Mouse (Mus musculus) left cerebral cortex, adult 8-10 months (tissue): ENCODE measurements at regions not wholly inside any gene's neighbourhood (a gene's known extent, or its start where the extent isn't known, plus 50 kb on each side); places are given as distances from the start of the nearest gene placed in this dataset.

Experiments
- DNase-seq, 2 experiments: peaks; one replicate each; pipeline ENCODE4 v3.0.0; 2022; ENCODE audit warnings: low spot score in 2 of 2

- DNase-seq, result no peak
Observed at GRCm38 (mm10) chr4:153227680-153228420, 254.8 kb downstream of the Ajap1 start.

GRCm38 (mm10) chr4:153224618-153225177 is 257.9 kb downstream of the Ajap1 start:
- DNase-seq, result no peak

- DNase-seq, result no peak
Observed at GRCm38 (mm10) chr4:153223019-153223418, 259.6 kb downstream of the Ajap1 start.

DNA sequence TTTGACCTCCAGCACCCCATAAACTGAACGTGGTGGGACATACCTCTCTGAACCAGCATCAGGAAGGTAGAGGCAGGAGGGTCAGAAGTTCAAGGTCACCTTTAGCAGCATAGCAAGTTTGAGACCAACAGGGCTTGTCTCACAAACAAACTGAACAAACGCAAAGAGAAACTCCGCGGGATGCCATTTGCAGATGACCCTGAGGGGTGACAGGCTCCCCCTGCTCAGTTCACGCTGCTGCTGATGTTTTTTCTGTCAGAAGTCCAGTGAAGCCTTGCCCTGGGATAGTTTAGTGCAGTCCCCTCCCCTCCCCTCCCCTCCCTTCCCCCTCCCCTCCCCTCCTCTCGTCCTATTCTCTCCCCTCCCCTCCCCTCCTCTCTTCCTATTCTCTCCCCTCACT is 262.1 kb downstream of the Ajap1 start:
- DNase-seq, result no peak

- no peak for DNase-seq
Observed at GRCm38 (mm10) chr4:153220074-153220473, 262.5 kb downstream of the Ajap1 start.

DNA sequence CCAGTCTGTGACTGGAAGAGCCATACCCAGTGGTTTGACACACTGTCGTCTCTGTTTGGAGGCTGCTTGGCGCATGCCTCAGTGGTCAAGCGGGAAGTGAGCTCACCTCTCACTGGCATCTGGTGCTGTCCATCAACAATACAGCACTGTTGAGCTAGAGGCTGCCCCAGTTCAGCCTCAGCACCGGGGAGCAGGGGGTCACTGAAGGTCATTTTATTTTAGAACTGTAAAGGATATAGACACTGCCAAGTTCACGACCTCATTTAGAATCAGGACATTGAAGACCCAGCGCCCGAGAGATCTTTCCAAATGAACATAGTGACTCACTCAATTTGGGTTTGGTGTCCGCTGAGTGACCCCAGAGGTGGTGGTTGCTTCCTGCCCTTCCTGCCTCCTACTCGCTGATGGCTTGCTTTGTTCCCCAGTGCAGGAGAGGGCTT is 265.1 kb downstream of the Ajap1 start:
- DNase-seq, result peak in 1 of 2 experiments; percentile 48

DNA sequence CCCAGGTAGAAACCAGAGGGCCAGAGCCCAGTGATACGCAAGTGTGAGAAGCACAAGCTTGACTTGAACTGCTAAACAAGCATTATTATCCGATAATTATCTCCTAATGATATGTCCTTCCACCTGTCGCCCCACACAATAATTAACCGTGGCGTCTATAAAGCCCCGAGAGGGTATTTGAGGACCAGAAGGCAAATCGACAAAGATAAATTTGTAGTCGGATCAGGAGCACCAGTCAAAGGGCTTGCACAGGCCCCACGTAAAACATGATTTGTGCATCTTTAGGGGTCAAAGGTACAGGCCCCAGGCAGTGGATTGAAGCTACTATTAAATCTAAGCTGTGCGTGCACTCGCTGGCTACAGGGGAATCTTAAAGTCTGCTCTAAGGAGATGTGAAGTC is 270.5 kb downstream of the Ajap1 start:
- no peak for DNase-seq

DNA sequence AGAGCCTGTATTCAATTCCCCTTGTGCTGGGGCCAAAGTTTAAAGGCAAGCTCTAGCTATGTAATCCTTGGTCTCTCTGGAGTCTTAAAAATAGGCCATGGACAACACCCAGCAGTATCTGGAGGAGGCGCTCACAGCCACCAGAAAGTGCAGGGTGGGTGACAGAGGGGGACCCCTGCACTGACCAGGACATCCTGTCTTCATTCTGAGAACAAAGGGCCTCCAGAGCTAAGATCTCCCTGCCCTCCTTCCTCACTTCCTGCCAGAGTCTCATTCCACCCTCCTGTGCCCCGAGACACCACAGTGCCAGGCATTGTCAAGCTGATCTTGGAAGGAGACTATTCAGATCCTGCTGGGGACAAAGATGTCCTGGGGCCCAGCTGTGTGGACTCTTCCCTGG is 273.8 kb downstream of the Ajap1 start:
- no peak for DNase-seq

DNA sequence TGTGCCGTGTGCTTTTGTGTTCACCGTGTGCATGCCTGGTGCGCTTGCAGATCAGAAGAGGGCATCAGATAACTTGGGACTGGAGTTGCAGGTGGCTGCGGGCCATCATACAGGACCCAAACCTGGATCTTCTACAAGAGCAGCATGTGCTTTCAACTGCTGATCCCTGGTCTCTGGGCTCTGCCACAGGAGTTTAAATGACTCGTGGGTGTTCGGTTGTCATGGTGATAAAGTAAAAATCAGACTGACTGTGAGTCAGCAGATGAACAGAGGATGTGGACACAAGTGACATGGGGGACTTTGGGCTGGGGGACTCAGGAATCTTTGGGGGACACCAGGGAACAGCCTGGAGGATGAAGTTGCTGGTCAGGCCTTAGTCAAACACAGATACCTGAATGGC is 274.4 kb downstream of the Ajap1 start:
- DNase-seq, result no peak

DNA sequence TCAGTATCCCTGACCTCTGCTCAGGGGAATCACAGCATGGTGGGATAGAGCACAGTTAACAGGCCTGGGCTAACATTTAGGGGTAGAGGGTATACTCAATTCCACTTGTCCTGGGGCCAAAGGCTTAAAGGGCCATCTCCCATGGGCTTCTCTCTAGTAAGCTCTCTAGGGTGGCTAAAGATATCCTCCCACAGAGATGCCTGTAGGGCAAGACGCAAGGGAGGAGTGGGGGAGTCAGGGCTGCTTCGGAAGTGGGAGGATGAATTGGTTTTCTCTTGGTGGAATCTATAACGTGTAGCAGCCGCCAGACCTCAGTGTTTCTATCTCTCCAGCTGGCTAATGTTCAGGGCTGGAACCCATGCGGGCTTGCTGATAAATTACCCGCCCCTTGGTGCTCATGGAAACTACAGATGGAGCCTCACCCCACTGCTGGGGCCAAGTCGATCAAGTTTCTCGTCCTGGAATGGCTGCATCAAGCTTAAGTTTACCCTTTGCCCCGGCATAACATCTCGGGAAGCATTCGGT is 275.0 kb downstream of the Ajap1 start:
- no peak for DNase-seq

DNA sequence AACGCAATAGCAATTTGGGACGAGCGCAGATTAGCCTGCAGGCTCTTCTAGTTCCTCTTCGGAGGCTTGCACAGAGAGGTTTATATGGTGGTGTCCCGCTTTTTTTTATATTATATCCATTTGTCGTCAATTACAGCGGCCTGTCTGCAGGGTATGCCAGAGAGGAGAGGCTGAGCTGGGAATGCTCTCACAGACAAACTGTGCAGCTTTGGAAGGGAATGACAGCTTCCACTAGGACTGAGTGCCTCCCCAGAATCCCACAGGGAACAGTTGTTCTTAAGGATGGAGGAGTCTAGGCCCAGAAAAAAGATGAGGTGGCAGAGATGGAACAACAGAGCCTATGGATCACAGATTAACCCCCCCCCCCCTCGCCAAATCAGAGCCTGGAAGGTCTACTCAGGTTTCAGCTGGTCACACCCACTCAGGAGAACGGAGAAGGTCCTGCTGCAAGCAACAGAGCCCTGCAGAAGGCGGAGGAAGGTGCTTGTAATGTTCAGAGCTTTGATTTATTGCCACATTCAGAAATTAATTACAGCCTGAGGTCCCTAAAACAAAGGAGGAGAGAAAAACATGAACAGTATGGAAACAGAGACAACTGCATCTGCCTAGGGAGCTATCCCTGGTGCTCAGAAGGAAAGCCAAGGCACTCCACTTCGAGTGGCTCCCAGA is 275.7 kb downstream of the Ajap1 start:
- no peak for DNase-seq

- no peak for DNase-seq
Observed at GRCm38 (mm10) chr4:153204764-153205163, 277.8 kb downstream of the Ajap1 start.

GRCm38 (mm10) chr4:153200799-153201770 is 281.5 kb downstream of the Ajap1 start:
- DNase-seq, result no peak

DNA sequence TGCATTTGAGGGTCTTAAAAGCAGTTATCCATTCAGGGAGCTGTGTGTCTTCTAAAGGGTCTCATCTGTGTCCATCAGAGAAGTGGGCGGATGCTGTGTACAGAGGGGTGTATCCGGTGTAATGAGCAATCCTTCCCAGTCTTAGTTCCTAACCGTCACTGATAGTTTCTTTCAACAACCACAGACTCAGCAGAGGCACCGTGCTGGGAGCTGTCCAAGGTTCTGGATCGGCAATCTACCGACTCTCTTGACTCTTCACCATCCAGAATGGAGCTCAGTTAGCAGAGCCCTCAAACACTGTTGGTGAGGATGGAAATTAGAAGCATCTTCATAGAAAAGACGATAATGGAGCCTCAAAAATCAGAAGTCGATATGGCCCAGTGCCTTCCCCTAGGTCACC is 293.1 kb downstream of the Ajap1 start:
- DNase-seq, result no peak

DNA sequence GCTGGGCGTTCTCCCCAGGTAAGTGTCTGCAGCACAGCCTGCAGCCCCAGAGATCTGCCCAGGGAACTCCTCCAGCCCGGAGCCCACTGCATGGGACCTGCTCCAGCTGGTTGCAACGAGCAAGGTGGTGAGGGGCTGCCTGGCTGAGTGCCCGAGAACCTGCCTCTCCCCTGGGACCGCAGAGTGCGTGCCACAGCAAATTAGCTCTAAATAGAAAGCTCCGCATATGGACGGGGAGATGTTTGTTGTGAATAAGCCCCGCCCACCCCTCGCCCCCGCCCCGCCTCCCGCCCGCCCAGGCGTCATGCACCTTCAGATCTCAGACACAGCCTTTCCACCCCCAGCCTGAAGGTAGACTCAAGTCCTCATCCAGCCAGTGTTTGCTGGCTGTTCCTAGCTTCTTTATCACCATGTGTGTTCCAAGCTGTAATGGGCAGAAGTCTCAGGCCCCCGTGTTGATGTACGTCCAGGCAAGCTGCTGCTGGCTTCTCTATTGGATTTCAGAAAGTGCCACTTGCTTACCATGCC is 294.0 kb downstream of the Ajap1 start:
- DNase-seq, result peak in 1 of 2 experiments; percentile 32

DNA sequence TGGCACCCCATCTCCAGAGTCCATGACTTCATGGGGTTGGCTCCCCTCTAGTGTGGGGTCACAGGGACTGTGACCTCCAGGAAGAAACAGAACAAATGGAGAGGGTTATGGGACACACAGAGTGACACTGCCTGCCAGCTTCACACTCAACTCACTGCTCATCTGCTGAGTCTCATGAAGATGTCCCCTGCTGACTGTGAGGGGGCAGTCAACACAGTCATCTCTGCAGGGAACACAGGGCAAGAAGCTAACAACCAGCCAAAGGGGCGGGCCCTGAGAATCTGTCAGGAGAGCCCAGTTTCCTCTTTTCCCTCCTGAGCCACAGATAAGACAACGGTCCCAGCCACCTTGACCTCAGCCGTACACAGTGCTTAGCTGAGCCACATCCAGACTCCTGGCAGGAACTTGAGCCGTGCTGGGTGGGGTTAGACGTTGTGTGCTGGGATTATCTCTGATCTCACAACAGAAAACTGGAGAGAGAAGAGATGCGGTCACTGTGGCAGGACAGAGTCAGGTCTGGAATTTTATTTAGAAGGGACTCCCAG is 294.6 kb downstream of the Ajap1 start:
- DNase-seq, result no peak

DNA sequence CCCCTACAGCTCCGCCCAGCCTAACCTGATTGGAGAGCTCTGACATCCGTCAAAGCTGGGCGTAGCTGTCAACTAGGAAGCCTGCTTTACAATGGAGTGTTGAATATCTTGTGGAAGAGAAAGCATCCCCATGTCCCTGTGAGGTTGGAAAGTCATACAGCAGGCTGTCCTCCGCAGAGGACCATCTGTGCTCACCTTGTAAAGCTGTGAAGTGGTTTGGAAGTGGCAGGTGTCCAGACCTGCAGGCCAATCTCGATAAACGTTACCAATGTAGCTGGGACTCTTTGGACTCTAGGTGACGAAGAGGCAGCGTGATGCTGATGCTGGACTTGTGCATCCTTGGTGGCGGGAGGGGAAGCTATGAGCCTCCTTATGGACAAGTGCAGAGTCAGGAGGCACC is 305.1 kb downstream of the Ajap1 start:
- no peak for DNase-seq

DNA sequence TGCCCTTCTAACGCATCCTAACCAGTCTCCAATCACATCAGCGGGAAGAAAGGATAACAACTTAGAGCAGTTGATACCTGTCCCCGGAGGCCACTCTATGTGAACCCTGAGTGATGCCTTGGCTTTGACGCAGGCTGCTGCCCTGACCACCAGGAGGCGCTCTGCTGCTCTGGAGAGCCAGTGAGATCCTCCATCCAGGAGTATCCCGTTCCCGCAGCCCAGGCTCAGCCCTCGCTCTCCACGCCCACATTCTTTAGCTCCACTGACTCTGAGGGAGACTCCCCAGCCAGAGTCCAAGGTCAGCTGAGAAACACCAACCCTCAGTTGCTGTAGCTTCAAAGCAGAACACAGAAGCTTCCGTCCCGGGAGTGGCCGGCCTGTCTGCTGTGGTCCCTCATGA is 307.0 kb downstream of the Ajap1 start:
- DNase-seq, result peak in 1 of 2 experiments; percentile 31

DNA sequence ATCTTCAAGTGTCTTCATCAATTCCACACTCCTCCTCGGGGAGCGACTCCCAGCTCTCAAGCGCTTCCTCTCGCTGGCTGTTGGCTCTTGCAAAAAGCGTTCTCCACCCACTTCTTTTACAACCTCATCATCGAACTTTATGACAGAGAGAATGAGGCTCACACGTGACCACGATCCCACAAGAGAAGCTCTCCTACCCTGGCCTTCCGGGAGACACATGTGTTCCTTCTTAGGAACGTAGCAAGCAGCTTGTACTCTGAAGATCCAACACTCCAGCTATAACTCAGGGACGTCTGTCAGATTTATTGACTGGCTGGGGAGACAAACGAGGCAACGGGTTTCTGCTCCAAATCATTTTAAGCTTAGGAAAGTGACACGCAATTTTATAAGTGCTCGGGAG is 307.5 kb downstream of the Ajap1 start:
- no peak for DNase-seq

- no peak for DNase-seq
Observed at GRCm38 (mm10) chr4:153169991-153170390, 312.6 kb downstream of the Ajap1 start.

- no peak for DNase-seq
Observed at GRCm38 (mm10) chr4:153164810-153165209, 317.8 kb downstream of the Ajap1 start.
